Mouse (Mus musculus): Measurements from ENCODE around the gene Taok3. TPM values are rescaled to one million over a fixed set of nuclear protein-coding genes. Genes with fewer than 3 reads are reported as not detected.

Taok3 gene
- polyA plus RNA-seq, 1 experiment = 6.0 TPM

- no peaks in the 10 kb centered on the region for H3K4me1 ChIP-seq (ENCODE audit: control insufficient read depth, insufficient read depth, low read length)
- H3K27ac ChIP-seq (ENCODE audit: control insufficient read depth, insufficient read depth, low read depth, low read length) = no peak overlapping the region
- TF ChIP-seq CTCF (IDR thresholded peaks at IDR 0.05; ENCODE audit: control insufficient read depth, insufficient read depth, insufficient replicate concordance, low read depth, low read length) (no peak), POLR2A (IDR thresholded peaks at IDR 0.05; ENCODE audit: control insufficient read depth, low read depth, low read length) (no peak)
- H3K27me3 ChIP-seq (ENCODE audit: control insufficient read depth, insufficient read depth, low read length) = no peaks in the 10 kb centered on the region
- no peaks in the 10 kb centered on the region for H3K36me3 ChIP-seq (ENCODE audit: control insufficient read depth, insufficient read depth, low read length)
- no peak overlapping the region for H3K4me3 ChIP-seq (ENCODE audit: control insufficient read depth, low read depth, low read length)
These were observed 58.6 kb downstream of the Taok3 start for GRCm38 (mm10) chr5:117178486-117178885.

- Histone ChIP-seq H3K4me1 (ENCODE audit: control insufficient read depth, insufficient read depth, low read length) (no peaks in the 10 kb centered on the region), H3K27me3 (ENCODE audit: control insufficient read depth, insufficient read depth, low read length) (no peaks in the 10 kb centered on the region), H3K4me3 (ENCODE audit: control insufficient read depth, low read depth, low read length) (no peak overlapping the region), H3K27ac (ENCODE audit: control insufficient read depth, insufficient read depth, low read depth, low read length) (no peak overlapping the region; the same call in 1 of the 2 replicates), H3K36me3 (ENCODE audit: control insufficient read depth, insufficient read depth, low read length) (no peaks in the 10 kb centered on the region)
- TF ChIP-seq CTCF (IDR thresholded peaks at IDR 0.05; ENCODE audit: control insufficient read depth, insufficient read depth, insufficient replicate concordance, low read depth, low read length) = no peak
- TF ChIP-seq POLR2A (IDR thresholded peaks at IDR 0.05; ENCODE audit: control insufficient read depth, low read depth, low read length) = no peak
These were observed 62.0 kb downstream of the Taok3 start for GRCm38 (mm10) chr5:117181921-117182320.

- H3K36me3 ChIP-seq (ENCODE audit: control insufficient read depth, insufficient read depth, low read length) = no peaks in the 10 kb centered on the region
- TF ChIP-seq CTCF (IDR thresholded peaks at IDR 0.05; ENCODE audit: control insufficient read depth, insufficient read depth, insufficient replicate concordance, low read depth, low read length) (no peak), POLR2A (IDR thresholded peaks at IDR 0.05; ENCODE audit: control insufficient read depth, low read depth, low read length) (no peak)
- H3K4me1 ChIP-seq (ENCODE audit: control insufficient read depth, insufficient read depth, low read length) = no peaks in the 10 kb centered on the region
- no peak overlapping the region for H3K4me3 ChIP-seq (ENCODE audit: control insufficient read depth, low read depth, low read length)
- no peak overlapping the region for H3K27ac ChIP-seq (ENCODE audit: control insufficient read depth, insufficient read depth, low read depth, low read length)
- H3K27me3 ChIP-seq (ENCODE audit: control insufficient read depth, insufficient read depth, low read length) = no peaks in the 10 kb centered on the region
These were observed 62.5 kb downstream of the Taok3 start for GRCm38 (mm10) chr5:117182411-117182810.

- Histone ChIP-seq H3K27ac (ENCODE audit: control insufficient read depth, insufficient read depth, low read depth, low read length) (no peak overlapping the region), H3K4me3 (ENCODE audit: control insufficient read depth, low read depth, low read length) (no peak overlapping the region), H3K36me3 (ENCODE audit: control insufficient read depth, insufficient read depth, low read length) (no peaks in the 10 kb centered on the region), H3K27me3 (ENCODE audit: control insufficient read depth, insufficient read depth, low read length) (no peaks in the 10 kb centered on the region), H3K4me1 (ENCODE audit: control insufficient read depth, insufficient read depth, low read length) (no peaks in the 10 kb centered on the region)
- TF ChIP-seq CTCF (IDR thresholded peaks at IDR 0.05; ENCODE audit: control insufficient read depth, insufficient read depth, insufficient replicate concordance, low read depth, low read length) = peak; percentile 72; the same call in 1 of the 2 replicates
- TF ChIP-seq POLR2A (IDR thresholded peaks at IDR 0.05; ENCODE audit: control insufficient read depth, low read depth, low read length) = no peak
These were observed 64.9 kb downstream of the Taok3 start for GRCm38 (mm10) chr5:117184832-117185231.

GRCm38 (mm10) chr5:117185673-117186072 lies 65.7 kb downstream of the Taok3 start:
- no peak for TF ChIP-seq POLR2A (IDR thresholded peaks at IDR 0.05; ENCODE audit: control insufficient read depth, low read depth, low read length)
- peak; percentile 89 for TF ChIP-seq CTCF (IDR thresholded peaks at IDR 0.05; ENCODE audit: control insufficient read depth, insufficient read depth, insufficient replicate concordance, low read depth, low read length)
- Histone ChIP-seq H3K36me3 (ENCODE audit: control insufficient read depth, insufficient read depth, low read length) (no peaks in the 10 kb centered on the region), H3K4me3 (ENCODE audit: control insufficient read depth, low read depth, low read length) (no peak overlapping the region), H3K27me3 (ENCODE audit: control insufficient read depth, insufficient read depth, low read length) (no peaks in the 10 kb centered on the region), H3K4me1 (ENCODE audit: control insufficient read depth, insufficient read depth, low read length) (no peaks in the 10 kb centered on the region), H3K27ac (ENCODE audit: control insufficient read depth, insufficient read depth, low read depth, low read length) (no peak overlapping the region)

GRCm38 (mm10) chr5:117192061-117192460 lies 72.1 kb downstream of the Taok3 start:
- Histone ChIP-seq H3K27ac (ENCODE audit: control insufficient read depth, insufficient read depth, low read depth, low read length) (no peak overlapping the region), H3K4me3 (ENCODE audit: control insufficient read depth, low read depth, low read length) (no peak overlapping the region), H3K36me3 (ENCODE audit: control insufficient read depth, insufficient read depth, low read length) (no peaks in the 10 kb centered on the region), H3K27me3 (ENCODE audit: control insufficient read depth, insufficient read depth, low read length) (no peaks in the 10 kb centered on the region), H3K4me1 (ENCODE audit: control insufficient read depth, insufficient read depth, low read length) (no peaks in the 10 kb centered on the region)
- TF ChIP-seq CTCF (IDR thresholded peaks at IDR 0.05; ENCODE audit: control insufficient read depth, insufficient read depth, insufficient replicate concordance, low read depth, low read length) (no peak), POLR2A (IDR thresholded peaks at IDR 0.05; ENCODE audit: control insufficient read depth, low read depth, low read length) (no peak)

GRCm38 (mm10) chr5:117193748-117194147 lies 73.8 kb downstream of the Taok3 start:
- no peak overlapping the region for H3K27ac ChIP-seq (ENCODE audit: control insufficient read depth, insufficient read depth, low read depth, low read length)
- no peaks in the 10 kb centered on the region for H3K27me3 ChIP-seq (ENCODE audit: control insufficient read depth, insufficient read depth, low read length)
- TF ChIP-seq CTCF (IDR thresholded peaks at IDR 0.05; ENCODE audit: control insufficient read depth, insufficient read depth, insufficient replicate concordance, low read depth, low read length) (no peak), POLR2A (IDR thresholded peaks at IDR 0.05; ENCODE audit: control insufficient read depth, low read depth, low read length) (no peak; the same call in 1 of the 2 replicates)
- no peaks in the 10 kb centered on the region for H3K36me3 ChIP-seq (ENCODE audit: control insufficient read depth, insufficient read depth, low read length)
- peak overlapping the region; percentile 36 for H3K4me3 ChIP-seq (ENCODE audit: control insufficient read depth, low read depth, low read length)
- H3K4me1 ChIP-seq (ENCODE audit: control insufficient read depth, insufficient read depth, low read length) = no peaks in the 10 kb centered on the region

- no peak for TF ChIP-seq CTCF (IDR thresholded peaks at IDR 0.05; ENCODE audit: control insufficient read depth, insufficient read depth, insufficient replicate concordance, low read depth, low read length)
- TF ChIP-seq POLR2A (IDR thresholded peaks at IDR 0.05; ENCODE audit: control insufficient read depth, low read depth, low read length) = no peak
- Histone ChIP-seq H3K27me3 (ENCODE audit: control insufficient read depth, insufficient read depth, low read length) (no peaks in the 10 kb centered on the region), H3K27ac (ENCODE audit: control insufficient read depth, insufficient read depth, low read depth, low read length) (no peak overlapping the region), H3K4me1 (ENCODE audit: control insufficient read depth, insufficient read depth, low read length) (no peaks in the 10 kb centered on the region), H3K4me3 (ENCODE audit: control insufficient read depth, low read depth, low read length) (peak overlapping the region; percentile 20; the same call in 1 of the 2 replicates), H3K36me3 (ENCODE audit: control insufficient read depth, insufficient read depth, low read length) (no peaks in the 10 kb centered on the region)
These were observed 74.7 kb downstream of the Taok3 start for GRCm38 (mm10) chr5:117194672-117195071.
